Mouse (Mus musculus): ENCODE data around the gene Ets2.

Ets2 gene

DNA sequence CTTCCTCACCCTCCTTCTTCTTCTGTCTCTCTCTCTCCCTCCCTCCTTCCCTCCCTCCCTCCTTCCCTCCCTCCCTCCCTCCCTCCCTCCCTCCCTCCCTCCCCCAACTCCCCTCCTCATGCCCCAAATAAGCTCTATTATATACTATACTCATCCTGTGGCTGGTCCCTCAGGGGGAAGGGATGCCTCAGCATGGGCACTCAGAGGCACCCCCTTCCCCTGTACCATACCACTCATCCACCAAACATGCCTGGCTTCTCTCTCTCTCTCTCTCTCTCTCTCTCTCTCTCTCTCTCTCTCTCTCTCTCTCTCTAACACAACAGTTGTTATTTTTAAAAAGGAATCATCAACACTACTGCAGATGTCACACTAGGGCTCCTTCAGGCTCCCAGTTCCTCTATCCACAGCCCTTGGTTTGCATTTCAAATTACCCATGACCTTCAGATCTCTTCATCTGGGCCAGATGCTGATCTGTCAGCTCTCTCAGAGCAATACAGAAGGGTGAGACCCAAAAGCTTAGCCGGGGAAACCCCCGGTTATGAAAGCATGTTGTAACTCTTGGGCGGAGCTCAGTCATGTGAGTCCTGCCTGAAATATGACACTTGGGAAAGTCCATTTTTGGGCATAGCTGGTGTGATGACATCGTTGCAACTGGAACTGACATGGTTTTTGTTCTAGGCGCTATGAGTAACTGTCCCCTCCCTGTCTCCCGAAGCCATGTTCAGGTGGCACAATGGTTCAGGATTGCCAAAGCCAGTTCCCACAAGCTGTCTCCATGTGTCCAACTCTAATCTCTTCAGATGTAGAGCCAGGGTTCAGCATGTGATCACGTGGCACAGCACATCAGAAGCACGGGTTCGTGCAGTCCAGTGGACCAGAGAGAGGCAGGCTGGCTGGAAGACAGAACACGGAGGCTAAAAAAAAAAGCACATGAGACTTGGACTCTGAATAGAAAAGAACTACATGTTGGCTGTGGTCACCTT is 26.9 kb downstream of the Ets2 start:
- peak; percentile 61 for DNase-seq (ENCODE audit: extremely low read depth, insufficient read length, low spot score)

- no peak for DNase-seq (ENCODE audit: extremely low read depth, insufficient read length, low spot score)
These were observed 27.9 kb downstream of the Ets2 start for GRCm38 (mm10) chr16:95729775-95730174.

- no peak for DNase-seq (ENCODE audit: extremely low read depth, insufficient read length, low spot score)
These were observed 32.9 kb downstream of the Ets2 start for GRCm38 (mm10) chr16:95734785-95735184.

DNA sequence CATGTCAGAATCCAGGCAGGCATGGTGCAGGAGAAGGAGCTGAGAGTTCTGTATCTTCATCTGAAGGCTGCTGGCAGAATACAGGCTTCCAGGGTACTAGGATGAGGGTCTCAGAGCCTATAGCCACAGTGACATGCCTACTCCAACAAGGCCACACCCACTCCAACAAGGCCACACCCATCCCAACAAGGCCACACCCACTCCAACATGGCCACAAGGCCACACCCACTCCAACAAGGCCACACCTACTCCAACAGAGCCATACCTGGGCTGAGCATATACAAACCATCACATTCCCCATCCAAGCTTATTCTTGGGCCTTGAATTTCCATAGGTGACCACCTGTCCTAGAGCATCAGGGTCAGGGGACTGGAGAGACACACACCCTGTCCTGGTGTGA is 34.2 kb downstream of the Ets2 start:
- DNase-seq (ENCODE audit: extremely low read depth, insufficient read length, low spot score) = no peak

- no peak for DNase-seq (ENCODE audit: extremely low read depth, insufficient read length, low spot score)
These were observed 34.6 kb downstream of the Ets2 start for GRCm38 (mm10) chr16:95736470-95736869.

DNA sequence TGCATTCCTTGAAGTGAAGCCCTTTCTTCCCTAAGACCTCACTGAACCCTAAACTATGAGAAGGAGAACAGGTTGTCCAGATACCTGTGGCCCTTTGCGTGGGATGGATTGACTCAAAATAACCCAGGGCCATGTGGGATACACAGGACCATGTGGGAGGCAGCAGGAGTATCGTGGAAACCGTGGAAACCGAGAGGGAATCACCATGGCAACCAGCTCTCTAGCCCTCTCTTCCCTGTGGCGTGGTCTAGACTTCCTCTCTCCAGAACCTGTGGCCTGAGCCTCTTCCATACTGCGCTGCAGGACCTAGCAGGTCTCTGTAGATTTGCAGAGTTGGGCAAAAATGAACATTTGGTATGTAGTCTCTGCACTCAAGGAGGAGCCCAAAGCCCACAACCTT is 37.6 kb downstream of the Ets2 start:
- DNase-seq (ENCODE audit: extremely low read depth, insufficient read length, low spot score) = no peak

- DNase-seq (ENCODE audit: extremely low read depth, insufficient read length, low spot score) = no peak
These were observed 39.5 kb downstream of the Ets2 start for GRCm38 (mm10) chr16:95741358-95741757.

- no peak for DNase-seq (ENCODE audit: extremely low read depth, insufficient read length, low spot score)
These were observed 40.3 kb downstream of the Ets2 start for GRCm38 (mm10) chr16:95741915-95742739.

DNA sequence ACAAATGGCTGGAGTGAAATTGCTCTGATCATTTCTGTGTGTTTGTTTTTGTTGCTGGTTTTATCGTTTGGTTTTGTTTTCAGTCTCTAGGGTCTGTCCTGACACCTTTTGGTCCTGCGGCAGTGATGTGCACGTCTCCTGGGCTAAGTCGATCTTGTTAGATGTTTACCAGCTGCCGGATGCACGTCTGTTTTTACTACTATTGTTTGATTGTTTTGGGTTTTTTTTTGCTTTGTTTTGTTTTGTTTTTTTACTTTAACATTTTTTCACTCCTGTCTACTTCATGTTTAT is 40.8 kb downstream of the Ets2 start:
- no peak for DNase-seq (ENCODE audit: extremely low read depth, insufficient read length, low spot score)

GRCm38 (mm10) chr16:95743104-95743503 is 41.2 kb downstream of the Ets2 start:
- no peak for DNase-seq (ENCODE audit: extremely low read depth, insufficient read length, low spot score)

DNA sequence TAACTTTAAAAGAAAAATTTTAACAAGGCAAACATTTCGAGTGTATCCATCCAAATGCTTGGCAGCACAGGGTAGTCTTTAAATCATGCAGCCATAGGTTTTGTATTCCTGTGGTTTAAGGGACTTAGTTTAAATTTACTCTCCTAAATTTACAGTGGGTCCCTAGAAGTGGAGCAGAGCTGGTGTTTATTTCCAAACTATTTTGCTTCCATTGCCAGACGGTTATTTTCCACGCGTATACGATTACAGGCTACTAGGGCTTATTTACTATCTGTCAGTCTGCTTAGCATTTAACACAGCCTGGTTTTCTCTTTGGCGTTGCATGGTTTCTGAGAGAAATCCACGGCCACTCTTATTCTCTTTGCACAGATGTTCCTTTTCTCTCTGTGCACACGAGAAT is 42.9 kb downstream of the Ets2 start:
- DNase-seq (ENCODE audit: extremely low read depth, insufficient read length, low spot score) = no peak

DNA sequence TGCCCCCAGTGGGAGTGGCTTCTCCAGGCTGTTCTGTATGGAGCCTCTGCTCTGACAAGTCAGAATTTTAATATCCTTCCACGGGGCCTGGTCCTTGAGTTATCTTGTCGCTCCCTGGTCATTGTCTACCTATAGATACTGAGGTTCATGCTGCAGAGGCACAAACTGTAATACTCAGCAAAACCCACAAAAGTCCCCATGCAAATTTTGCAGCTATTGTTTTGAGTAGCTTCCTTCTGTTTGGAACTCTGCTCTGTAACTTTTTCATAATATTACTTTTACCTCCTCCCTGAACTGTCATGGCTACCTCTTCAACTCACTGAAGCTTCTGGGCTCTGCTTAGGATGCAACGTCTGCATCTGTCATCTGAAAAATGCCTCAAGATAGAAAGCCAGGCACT is 43.8 kb downstream of the Ets2 start:
- DNase-seq (ENCODE audit: extremely low read depth, insufficient read length, low spot score) = no peak

- DNase-seq (ENCODE audit: extremely low read depth, insufficient read length, low spot score) = no peak
These were observed 44.7 kb downstream of the Ets2 start for GRCm38 (mm10) chr16:95746565-95746964.

- DNase-seq (ENCODE audit: extremely low read depth, insufficient read length, low spot score) = peak; percentile 25
These were observed 47.6 kb downstream of the Ets2 start for GRCm38 (mm10) chr16:95749291-95750103.

- no peak for DNase-seq (ENCODE audit: extremely low read depth, insufficient read length, low spot score)
These were observed 48.3 kb downstream of the Ets2 start for GRCm38 (mm10) chr16:95750211-95750629.

DNA sequence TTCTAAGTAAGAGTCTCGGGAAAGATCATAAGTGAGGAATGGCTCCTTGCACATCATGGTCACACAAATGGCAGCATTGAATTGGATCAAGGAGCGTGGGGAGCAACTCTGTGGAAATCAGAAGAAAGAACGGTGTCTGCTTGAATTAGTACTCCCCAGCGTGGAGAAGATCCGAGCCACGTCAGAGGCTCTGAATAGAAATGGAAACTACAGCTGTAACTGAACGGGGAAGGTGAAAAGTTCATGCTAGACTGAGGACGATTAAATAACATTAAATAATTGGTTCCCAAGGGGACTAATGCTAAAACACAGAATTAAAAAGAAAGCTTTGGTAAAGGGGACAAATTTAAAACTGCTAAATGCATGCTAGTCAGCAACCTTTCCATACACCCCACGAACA is 50.6 kb downstream of the Ets2 start:
- DNase-seq (ENCODE audit: extremely low read depth, insufficient read length, low spot score) = no peak

GRCm38 (mm10) chr16:95753295-95753694 is 51.4 kb downstream of the Ets2 start:
- no peak for DNase-seq (ENCODE audit: extremely low read depth, insufficient read length, low spot score)

DNA sequence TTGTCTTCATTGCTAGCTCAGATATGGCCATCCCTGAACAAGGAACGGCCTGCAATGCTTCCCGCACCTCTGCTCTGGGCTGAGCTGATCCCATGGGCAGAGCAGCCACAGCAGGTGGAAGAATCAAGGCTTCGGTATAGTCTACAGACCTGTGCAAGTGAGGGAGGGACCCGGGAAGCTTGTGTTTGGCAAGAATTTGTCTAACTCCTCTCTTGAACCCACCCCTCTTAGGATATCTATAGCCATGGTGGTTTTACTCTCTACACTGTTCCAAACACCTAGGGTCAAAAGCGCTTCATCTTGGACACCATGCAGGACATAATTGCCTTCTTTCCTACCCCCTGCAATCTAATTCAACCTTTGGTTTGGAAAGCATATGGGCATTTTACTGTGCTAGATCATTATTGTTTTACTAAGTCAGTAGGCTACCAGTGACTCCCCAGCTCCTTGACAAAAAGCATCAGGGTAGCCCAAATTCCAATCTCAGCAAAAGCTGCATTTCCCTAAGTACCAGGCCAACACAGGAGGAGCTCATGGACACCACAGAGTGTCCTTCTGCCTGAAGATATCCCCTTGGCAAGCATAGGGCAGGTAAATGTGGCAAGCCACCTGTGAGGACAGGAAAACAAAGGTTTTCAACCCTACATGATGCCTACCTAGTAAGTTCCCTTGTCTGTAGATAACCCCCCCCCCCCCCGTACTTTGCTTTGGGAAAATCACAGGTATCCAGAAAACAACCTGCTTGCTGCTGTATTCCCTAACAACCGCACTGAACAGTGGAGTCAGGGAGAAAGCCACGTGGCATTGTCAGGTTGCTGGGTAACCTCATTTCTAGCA is 57.5 kb downstream of the Ets2 start:
- no peak for DNase-seq (ENCODE audit: extremely low read depth, insufficient read length, low spot score)

DNA sequence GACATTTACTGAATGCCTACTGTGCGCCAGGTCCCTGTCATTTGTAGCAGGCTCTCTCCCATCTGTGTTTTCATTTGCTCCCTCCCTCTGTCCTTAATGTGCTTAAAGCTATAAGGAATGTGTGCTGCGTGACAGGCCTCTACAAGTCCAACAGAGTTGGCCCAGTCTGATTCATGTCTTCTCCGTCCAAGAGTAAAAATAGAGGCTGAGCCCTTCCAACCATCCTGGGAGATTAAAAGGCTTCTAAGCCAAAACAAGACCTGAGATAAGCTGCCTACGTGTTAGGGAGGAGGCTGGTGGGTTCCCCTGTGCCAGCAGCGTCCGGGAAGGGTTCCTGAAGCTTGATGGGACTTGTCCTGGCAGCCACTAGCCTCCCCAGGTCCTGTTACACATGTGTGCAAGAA is 58.1 kb downstream of the Ets2 start:
- no peak for DNase-seq (ENCODE audit: extremely low read depth, insufficient read length, low spot score)

- DNase-seq (ENCODE audit: extremely low read depth, insufficient read length, low spot score) = no peak
These were observed 59.9 kb downstream of the Ets2 start for GRCm38 (mm10) chr16:95761742-95762141.

All from 3134 (cell line).